Mouse (Mus musculus) T-helper 17 cell (primary cell): ENCODE measurements around the gene Lyst.

ENCODE experiments used
- in situ Hi-C, 2 experiments: fragments of 300-600 bp; cut with MboI, MseI; formaldehyde crosslinking; loops; 1 replicate in 1 of 2; 2 replicates in 1 of 2; pipeline ENCODE4 v1.15.1; 2025; ENCODE audit warnings: high pct_unique_total_duplicates in 2 of 2

Gene Lyst

GRCm38 (mm10) chr13:13810885-13811284 is 220.7 kb downstream of the Lyst start:
- in situ Hi-C loops: no loop called here

- in situ Hi-C loops: no loop called here
Observed at GRCm38 (mm10) chr13:13818696-13819095, 228.5 kb downstream of the Lyst start.

- in situ Hi-C loops: no loop called here
Observed at GRCm38 (mm10) chr13:13820234-13821123, 230.3 kb downstream of the Lyst start.

- in situ Hi-C loops: no loop called here
Observed at GRCm38 (mm10) chr13:13824946-13825345, 234.7 kb downstream of the Lyst start.

GRCm38 (mm10) chr13:13826533-13826932 is 236.3 kb downstream of the Lyst start:
- in situ Hi-C loops: no loop called here

- in situ Hi-C loops: no loop called here
Observed at GRCm38 (mm10) chr13:13828125-13828524, 237.9 kb downstream of the Lyst start.
